Mouse (Mus musculus): Measurements from ENCODE around the gene Ddt.

DNA sequence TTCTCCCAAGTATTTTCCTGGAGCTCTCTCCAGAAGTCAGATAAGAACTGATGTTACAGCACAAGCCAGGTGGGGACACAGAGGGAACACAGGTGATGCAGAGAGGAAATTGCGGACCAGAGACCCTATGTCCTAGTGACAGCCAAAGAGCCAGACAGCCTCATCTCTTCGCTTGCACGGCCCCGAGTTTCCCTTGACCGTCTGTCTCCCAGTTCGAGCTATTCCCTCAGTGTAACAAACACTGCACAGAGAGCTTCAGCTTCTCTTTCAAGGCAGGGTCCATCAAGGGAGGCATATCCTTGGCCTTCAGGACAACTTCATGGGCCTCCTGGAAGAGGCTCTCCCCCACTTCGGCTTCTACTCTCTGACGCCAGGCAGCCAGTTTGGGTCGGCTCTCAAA is 1.4 kb upstream of the Ddt start:
- TF ChIP-seq E2F4 (IDR thresholded peaks at IDR 0.05; ENCODE audit: insufficient read depth) (no peak), MYOG (IDR thresholded peaks at IDR 0.05; ENCODE audit: control insufficient read depth in 1 of 3, insufficient read depth in 1 of 3, insufficient read length in 2 of 3, low read depth in 2 of 3) (no peak), POLR2AphosphoS2 (IDR thresholded peaks at IDR 0.05; ENCODE audit: insufficient read length, low read depth) (no peak), POLR2A (IDR thresholded peaks at IDR 0.05; ENCODE audit: insufficient read length, low read depth) (no peak), CEBPB (IDR thresholded peaks at IDR 0.05; ENCODE audit: insufficient read depth, poor library complexity, severe bottlenecking) (no peak), USF1 (IDR thresholded peaks at IDR 0.05; ENCODE audit: low read depth) (no peak), REST (IDR thresholded peaks at IDR 0.05; ENCODE audit: insufficient read depth, insufficient read length) (no peak), MAX (IDR thresholded peaks at IDR 0.05; ENCODE audit: low read depth) (no peak)
